Mouse (Mus musculus) CD4-positive helper T cell, adult 2 months (primary cell): ENCODE measurements around the gene Caln1.

Experiments used
- DNase-seq: peaks from one replicate; pipeline ENCODE4 v3.0.0-alpha.2; 2012; ENCODE audit warnings: low read depth, missing footprints, low spot score

Caln1 gene

GRCm38 (mm10) chr5:130691349-130691748, 322.1 kb downstream of the Caln1 start:
- DNase-seq, result no peak

GRCm38 (mm10) chr5:130699476-130699875, 330.2 kb downstream of the Caln1 start:
- no peak for DNase-seq

GRCm38 (mm10) chr5:130701777-130702176, 332.5 kb downstream of the Caln1 start:
- DNase-seq, result no peak

- DNase-seq, result no peak
Measured at GRCm38 (mm10) chr5:130702361-130702760, 333.1 kb downstream of the Caln1 start.

- DNase-seq, result no peak
Measured at GRCm38 (mm10) chr5:130704866-130705265, 335.6 kb downstream of the Caln1 start.

- DNase-seq, result no peak
Measured at GRCm38 (mm10) chr5:130706202-130706855, 337.1 kb downstream of the Caln1 start.

GRCm38 (mm10) chr5:130707755-130708154, 338.5 kb downstream of the Caln1 start:
- DNase-seq, result no peak

- no peak for DNase-seq
Measured at GRCm38 (mm10) chr5:130708616-130709015, 339.4 kb downstream of the Caln1 start.

- DNase-seq, result no peak
Measured at GRCm38 (mm10) chr5:130711643-130712042, 342.4 kb downstream of the Caln1 start.

GRCm38 (mm10) chr5:130712281-130712680, 343.0 kb downstream of the Caln1 start:
- DNase-seq, result no peak

GRCm38 (mm10) chr5:130715181-130715580, 345.9 kb downstream of the Caln1 start:
- no peak for DNase-seq

- no peak for DNase-seq
Measured at GRCm38 (mm10) chr5:130718385-130718784, 349.1 kb downstream of the Caln1 start.

- DNase-seq, result no peak
Measured at GRCm38 (mm10) chr5:130742171-130742570, 372.9 kb downstream of the Caln1 start.

- DNase-seq, result no peak
Measured at GRCm38 (mm10) chr5:130757517-130757916, 388.3 kb downstream of the Caln1 start.

- no peak for DNase-seq
Measured at GRCm38 (mm10) chr5:130765784-130766183, 396.5 kb downstream of the Caln1 start.

- no peak for DNase-seq
Measured at GRCm38 (mm10) chr5:130771061-130771741, 401.9 kb downstream of the Caln1 start.

- DNase-seq, result no peak
Measured at GRCm38 (mm10) chr5:130772491-130772890, 403.2 kb downstream of the Caln1 start.

- DNase-seq, result no peak
Measured at GRCm38 (mm10) chr5:130774946-130775345, 405.7 kb downstream of the Caln1 start.

- DNase-seq, result no peak
Measured at GRCm38 (mm10) chr5:130792755-130793452, 423.6 kb downstream of the Caln1 start.

GRCm38 (mm10) chr5:130797713-130798112, 428.5 kb downstream of the Caln1 start:
- DNase-seq, result no peak

GRCm38 (mm10) chr5:130810314-130810713, 441.1 kb downstream of the Caln1 start:
- no peak for DNase-seq

GRCm38 (mm10) chr5:130810846-130811245, 441.6 kb downstream of the Caln1 start:
- no peak for DNase-seq

- no peak for DNase-seq
Measured at GRCm38 (mm10) chr5:130811266-130811665, 442.0 kb downstream of the Caln1 start.
